Mouse (Mus musculus): ENCODE measurements around the gene Arhgap5.

The Arhgap5 gene

DNA sequence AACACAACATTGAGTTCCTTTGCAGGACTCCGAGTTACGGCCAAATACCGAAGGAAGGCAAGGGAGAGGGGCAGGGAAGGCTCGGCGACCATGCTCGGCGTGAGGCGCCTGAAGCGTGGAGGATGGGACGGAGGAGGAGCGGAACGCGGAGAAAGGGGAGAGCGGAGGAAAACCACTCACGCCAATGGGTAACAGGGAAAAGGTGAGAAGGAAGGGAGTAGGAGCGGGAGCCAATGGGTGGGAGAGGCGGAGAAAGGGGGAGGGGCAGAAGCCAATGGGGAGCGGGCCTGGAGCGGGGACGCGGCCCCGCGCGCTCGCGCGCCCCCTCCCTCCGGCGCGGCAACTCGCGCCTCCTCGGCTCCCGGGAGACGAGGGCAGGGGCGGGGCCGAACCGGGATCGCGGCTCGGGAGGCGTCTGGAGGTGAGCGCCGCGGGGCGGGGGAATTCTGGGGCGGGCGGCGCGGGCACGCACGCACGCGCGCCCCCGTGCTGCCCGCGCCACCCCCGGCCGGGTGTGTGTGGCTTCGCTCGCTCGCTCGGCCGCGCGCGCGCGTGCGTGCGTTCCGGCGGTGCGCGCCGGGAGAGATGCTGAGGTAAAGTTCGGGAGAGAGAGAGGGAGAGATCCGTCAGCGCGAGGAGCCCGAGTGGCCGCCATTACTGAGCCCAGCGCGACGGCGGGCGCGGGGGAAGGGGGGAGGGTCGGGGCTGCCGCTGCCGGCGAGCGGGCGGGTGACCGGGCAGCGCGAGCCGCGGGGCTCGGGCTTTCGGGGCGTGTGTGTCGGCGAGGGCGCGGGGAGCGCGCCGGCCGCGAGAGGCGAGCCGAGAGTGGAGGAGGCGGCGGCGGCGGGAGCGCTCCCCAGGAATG, at the start of gene Arhgap5:
Gene Arhgap5, plus strand, starts transcription at position 517 of the 865 bp plus-strand sequence.
- DNase-seq, result peak; percentile 65 to 70

DNA sequence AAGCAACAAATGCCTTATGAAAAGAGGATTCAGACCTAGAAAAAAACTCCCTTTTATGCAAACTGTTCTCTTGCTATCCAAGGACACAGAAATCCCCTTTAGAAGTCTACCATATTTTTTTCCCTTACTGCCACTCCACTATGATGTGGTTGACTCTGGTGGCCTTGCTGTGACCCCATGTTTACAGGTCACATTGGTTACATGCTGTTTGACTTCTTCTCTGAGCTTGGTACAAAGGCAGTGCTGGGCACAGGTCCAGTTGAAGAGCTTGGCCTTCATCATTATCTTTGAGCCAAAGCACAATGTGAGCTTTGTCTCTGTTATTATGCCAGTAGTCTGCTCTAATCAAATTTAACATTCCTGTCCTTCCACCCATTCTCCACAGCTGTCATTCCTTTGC, 39.2 kb upstream of the Arhgap5 start:
- no peak for DNase-seq

DNA sequence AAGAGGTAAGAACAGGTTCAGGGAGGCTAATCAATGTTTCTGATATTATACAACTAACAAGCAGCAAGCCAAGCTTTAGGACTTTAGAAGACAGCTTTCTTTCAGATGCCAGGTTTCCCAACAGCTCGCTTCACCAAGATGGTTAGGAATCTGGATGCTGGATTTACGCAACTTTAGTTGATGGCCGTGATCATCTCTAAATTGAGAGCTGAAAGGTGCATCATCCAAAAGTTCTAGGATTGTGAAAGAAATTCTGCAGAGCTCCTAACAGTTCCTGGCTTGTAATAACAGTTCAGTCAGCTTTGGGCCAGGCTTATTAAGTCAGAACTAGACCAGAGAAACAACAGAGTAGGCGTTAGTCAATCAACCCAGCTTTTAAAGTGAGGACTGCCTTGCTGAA, 32.2 kb upstream of the Arhgap5 start:
- no peak for DNase-seq

DNA sequence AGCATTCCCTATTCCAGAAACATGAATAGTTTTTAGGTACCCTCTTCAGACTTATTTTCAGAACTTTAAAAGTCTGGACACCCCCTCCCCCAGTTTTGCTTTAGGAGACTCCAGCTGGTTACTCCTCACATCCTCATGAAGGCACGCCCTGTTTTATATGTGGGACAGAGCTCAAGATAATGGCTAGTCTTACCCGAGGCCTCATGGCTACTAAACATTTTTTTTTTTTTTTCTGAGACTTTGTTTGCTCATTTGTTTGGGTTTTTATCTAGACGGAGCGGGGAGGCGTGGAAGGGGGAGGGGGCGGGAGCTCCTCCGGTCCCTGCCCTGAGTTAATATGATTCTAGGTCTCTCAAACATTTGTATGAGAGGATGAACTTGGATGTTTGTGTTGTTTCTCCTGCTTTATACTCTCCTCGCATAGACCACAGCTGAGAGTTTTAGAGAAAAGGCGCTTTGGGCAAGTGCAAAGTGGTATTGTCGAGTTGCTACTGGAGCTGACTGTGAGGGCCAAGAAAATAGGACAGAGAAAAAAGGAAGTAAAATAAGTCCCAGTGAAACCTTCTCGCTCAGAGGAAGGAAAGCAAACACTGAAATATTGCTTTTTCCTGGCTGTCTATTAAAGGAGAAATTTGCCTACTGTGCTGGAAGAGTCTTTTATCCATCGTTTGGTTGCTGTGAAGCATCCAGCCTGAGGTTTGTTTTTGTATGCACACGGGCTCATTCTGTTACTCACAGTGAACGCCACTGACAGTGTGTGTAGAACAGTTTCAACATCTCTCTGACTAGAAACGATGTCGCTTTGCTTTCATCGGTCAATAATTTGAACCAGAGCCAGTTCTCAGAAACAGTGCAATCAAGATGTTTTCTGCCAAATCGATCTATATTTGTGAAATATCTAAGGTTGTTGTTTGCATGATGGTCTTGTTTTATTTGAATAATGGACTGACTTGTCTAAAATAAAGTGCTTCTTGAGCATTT, 29.5 kb upstream of the Arhgap5 start:
- DNase-seq, result no peak

DNA sequence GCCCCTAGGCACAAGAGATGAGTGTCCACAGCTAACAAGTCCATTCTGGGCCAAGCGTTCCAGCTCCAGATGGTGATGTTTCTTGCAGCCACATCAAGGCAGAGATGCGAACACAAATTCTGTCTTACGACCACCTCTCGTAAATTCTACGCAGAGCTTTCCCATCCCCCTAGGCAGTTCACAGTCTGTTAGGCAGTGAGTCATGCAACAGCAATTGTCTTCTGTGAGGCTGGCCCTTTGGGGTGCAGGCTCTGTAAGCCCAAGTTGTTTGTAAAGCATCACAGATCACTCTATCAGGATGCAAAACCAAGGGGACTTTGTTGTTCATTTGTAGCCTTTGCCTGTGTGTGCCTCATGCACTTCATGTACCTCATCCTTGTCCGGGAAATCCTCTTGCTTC, 27.7 kb upstream of the Arhgap5 start:
- DNase-seq, result no peak

DNA sequence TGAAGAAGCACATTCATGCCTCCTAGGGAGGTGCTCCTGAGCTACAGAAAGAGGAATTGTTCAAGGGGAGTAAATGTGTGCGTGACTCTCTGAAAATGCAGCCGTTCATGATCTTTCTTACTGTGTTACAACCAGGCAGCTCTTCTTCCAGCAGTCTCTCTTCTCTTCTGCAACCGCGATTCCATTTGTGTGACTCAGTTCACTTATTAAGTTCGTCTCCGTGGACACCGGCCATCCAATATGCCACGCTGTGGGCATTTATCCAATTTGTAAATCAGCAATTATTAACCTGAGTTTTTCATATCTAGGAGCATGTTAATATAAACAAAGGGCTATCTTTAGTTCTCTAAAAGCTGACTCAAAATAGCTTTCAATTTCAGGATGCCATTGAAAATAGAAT, 25.2 kb upstream of the Arhgap5 start:
- no peak for DNase-seq

DNA sequence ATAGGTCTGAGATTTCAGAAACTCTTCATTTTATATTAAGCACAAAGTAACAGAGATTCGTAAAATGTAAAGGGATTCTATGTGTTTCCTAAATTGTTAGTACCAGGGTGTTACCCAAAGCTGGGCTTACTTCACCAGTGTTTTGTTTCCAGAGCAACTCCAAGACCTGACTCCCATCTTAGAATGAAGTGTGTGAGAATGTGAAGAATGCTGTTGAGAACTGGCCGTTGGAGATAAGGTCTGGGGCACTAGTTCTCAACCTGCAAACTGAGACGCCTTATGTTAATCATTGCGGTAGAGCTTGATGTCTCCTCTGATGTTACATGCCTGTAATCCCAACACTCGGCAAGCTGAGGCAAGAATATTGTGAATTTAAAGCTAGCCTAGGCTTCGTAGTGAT, 24.4 kb upstream of the Arhgap5 start:
- DNase-seq, result no peak

DNA sequence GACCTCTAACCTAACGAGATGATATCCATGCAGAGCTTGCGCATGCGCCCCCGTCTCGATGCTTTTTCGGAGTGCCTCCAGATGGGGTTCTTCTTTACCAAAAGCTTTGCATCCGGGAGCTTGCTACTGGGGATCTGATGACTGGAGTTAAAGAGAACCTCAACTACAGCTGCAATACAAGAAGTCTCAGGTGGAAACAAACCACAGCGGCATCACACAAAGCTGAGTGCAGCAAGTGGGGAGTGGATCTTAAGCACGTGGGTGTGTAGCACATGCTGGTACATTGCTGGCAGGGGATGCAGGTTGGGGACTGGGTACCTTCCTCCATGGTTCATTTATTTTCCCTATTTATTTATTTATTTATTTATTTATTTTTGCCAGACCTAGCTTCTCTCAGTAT, 22.9 kb upstream of the Arhgap5 start:
- DNase-seq, result peak; percentile 43 to 66

DNA sequence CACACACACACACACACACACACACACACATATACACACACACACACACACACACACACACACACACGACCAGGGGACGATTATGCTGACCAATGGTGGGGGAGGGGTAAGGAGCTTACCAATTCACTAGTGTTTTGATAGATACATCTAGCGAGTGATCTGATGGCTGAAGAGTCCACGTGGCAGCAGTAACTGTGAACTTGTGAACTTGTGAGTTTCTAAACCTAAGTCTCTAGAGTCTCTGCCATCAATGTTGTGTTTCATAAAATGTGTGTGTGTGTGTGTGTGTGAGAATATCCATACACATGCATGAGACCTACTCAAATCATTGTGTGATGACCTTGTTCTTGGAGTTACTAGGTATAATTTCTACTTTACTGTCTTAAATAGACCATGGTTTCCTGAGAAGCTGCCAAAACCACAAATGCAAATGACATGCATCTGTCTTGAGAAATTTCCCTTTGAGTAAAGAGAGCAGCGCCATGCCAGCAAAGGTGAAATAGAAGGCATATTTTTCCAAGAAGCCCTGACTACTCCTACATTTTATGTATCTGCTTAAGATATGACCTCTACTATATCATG, 21.7 kb upstream of the Arhgap5 start:
- DNase-seq, result no peak

DNA sequence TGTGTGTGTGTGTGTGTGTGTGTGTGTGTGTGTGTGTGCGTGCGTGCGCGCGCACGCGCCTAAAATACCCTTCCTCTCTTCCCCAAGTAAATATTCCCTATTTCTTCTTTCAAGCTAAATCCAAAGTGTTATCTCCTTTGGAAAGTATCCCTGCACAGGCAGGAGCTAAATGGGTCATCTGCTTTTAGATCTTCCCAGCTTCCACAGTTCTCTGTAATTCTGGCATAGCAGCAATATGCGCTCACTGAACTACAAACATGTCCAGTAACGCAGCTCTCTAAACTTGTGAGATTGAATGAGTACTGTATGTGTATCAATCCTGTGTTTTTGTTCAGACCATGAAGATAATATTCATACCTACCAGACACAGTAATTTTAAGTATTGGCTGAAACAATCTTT, 20.6 kb upstream of the Arhgap5 start:
- no peak for DNase-seq

DNA sequence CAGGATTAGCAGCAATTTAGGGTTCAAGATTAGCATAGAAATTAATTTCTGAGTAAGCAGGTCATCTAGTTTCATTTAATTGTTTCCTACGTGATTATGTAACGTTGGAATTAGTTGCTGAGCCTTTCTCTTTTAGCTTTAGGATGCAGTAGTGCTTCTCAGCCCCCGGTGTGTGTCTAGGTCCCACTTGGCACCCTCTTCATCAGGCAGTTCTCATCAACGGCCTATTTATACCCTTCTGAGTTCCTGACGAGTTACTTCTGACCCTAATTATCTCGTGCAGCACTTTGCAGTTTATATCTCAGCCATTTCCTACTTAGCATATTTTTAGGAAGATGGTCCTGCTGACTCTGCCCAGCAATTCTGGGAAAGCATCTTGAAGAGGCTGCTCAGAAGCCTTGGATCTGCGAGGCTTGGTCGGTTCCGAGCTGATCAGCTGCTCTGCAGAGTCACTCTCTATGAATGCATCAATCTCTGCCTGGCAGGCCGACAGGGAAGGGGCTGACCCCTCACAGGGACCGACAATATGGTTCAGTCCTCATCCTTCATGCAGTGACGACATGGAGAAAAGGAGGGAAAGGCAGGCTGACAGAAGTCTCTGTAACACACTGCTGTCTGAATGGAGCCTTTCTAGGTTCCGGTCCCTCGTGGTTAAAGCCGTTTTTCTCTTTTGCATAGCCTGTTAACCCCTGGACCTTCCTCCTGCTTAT, 15.4 kb upstream of the Arhgap5 start:
- DNase-seq, result no peak

DNA sequence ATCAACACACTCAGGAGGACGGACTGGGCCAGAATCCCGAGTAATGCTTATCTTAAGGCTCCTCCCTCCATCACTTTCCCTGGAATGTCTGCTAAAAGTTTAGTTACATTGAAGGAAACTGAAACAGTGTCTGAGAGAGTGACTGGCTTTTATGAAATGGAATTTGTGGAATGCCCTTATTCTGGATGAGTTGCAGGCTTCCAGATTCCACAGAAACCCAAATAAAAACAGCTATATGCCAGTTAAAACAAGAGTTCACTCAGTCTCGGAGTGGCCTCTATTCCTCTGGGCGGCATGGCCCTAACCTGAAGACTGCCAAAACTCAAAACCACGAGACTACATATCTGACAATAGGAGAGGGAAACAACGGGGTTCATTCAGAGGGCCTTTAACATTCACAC, 10.5 kb upstream of the Arhgap5 start:
- no peak for DNase-seq

DNA sequence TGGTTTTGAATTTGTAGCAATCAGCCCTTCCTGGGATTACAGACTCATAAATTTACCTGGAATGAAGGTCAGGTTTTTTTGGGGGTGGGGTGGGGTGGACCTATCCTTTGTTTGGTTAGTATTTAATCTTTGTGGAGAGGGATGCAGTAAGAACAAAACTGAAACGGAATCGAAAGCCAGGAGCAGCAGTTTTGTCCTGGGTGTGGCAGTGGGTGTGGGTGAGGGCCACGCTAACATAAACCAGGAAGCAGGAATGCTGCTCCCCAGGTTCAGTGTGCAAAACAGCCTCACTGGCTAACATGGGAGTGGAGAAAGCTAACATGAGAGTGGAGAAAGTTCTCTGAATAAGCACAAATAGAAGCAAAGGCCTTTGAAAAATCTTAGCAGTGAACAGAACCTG, 6.6 kb upstream of the Arhgap5 start:
- no peak for DNase-seq

DNA sequence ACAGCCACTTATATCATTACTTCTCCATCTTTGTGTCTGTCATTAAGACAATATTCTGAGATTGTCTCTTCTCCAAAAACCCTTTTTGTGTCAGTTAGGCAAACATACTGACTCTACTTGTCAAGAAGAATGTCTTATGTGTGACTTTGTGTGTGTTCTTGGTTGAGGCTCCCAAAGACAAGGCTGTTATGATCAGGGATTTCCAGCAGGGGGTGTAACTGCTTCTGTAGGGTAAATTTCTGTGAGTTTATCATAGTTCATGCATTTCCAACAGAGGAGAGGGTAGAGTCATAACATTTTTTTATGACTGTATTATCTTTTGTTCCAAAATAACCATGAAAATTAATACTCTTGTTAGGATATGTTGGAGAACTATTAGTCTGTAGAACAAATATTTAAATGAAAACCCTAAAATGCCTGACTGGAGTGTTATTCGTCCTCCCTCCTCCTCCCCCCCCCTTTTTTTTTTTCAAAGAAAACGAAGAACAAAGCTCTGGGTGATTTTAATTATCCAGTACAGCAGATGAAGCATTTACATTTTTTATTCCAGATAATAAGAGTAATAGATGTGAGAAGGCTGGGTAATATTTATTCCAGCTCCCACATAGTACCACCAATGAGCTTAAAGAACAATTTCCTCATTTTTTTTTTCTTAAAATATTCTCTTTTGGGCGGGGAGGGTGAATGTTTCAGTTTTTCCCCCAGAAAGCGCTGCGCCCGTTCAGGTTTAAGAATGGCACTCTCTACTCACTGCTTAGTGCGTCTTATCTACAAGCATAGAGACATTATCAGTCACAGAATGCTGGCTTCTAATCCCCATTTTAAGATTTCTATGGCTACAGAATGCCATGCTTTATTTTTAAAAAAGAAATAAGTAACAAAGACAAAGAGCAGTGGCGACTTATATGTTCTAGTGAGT, 2.6 kb upstream of the Arhgap5 start:
- DNase-seq, result peak in 1 of 2 experiments; percentile 18

DNA sequence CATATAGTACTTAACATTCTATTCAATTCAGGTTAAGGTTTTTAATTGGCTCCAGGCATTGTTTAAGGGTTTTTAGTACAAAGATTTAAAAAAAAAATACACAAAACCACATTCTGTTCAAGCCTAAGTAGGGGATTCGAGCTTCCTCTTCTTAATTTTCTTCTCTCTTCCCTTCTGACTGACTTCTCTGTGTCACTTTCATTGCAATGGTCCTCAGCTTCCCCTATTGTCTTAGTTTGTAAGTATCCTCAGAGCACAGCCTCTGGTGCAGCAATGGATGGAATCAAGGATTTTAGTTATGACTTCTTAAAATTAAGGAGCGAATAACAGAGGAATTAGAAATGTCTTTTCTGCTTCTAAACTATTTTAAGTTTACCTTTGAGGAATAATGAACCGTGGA, 1.6 kb upstream of the Arhgap5 start:
- no peak for DNase-seq

DNA sequence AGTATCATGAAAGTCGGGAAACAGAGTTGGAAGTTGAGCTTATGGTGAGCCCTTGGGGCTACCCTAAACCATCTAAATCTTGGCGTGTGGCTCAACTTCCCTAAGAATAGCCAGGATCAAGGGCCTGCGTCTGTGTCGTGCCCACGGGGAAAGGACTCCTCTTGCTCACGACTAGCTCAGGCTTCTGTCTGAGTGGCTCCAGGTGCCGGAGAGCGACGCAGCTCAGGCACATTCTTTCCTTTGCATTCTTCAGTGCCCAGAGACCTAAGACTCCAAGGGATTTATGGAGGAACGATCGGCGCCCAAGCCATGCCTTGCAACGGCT, 679 bp upstream of the Arhgap5 start:
- no peak for DNase-seq

DNA sequence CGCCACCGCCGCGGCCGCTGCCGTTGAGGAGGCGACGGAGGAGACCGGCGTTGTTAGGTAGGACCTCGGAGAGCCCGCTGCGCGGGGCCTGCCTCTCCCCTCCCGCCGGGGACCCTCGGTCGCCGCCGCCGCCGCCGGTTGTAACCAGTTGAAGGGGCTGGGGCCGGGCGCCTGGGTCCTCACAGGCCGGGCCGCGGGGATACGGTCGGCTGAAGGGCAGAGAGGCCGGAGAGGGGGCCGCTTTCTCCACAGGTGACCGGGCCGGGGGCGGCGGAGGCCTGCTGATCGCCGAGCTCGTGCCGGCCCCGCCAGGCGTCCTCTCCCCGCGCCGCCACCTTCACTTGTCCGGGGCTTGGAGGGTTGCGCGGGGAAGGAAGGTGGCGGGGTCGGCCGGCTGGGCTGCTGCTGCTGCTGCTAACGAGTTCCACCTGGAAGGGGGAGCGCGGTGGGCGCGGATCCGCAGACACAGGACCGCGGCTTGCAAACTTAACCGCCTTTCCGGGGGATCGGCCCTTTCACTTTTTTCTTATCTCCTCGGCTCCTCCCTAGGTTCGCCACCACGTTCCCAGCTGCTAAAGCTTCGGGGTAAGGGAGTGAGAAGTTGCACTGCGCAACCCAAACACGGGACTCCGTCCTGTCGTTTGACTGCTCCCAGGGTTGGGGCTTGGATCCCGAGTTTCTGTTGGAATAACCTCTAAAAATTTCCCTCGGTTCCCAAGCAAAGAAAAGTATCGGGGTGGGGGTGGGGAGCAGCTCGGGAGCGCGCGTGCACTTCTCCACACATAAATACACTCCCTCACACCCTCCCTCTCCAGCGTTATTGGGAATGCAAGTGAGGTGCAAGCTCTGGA, 784 bp downstream of the Arhgap5 start:
- peak; percentile 36 to 37 for DNase-seq

DNA sequence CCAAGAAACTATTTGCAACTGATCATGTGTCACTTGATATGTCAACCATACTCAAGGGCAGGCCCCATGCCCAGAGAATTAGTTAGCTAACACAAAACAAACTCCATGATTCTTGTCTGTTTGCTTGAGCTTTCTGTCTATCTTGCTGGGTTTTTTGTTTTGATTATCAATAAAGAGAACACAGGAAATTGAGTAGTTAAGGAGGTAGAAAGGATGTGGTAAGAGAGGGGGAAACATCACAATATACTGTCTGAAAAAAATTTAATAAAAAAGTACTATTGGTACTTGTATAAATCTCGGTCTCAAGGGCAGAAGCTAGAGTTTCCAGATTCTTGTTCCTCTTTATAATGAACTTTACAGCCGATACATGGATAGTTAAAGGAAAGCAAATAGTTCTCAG, 20.9 kb downstream of the Arhgap5 start:
- DNase-seq, result no peak

DNA sequence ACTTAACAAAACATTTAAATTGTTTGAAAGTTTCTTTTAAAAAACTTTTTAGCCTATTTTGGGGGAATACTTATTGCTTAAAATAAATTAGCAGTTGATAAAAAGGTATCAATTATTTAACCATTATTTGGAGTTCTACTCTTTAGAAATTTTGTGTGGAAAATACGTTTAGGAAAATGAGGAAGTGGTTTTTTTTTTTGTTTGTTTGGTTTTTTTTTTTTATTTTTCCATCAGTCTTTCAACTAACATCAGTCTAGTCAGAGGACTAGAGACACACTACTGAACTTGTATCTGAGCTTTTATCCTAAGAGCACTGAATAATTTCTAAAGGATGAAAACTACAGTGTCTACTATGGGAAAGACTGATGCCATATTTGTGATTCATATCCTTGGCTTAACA, 21.7 kb downstream of the Arhgap5 start:
- no peak for DNase-seq

DNA sequence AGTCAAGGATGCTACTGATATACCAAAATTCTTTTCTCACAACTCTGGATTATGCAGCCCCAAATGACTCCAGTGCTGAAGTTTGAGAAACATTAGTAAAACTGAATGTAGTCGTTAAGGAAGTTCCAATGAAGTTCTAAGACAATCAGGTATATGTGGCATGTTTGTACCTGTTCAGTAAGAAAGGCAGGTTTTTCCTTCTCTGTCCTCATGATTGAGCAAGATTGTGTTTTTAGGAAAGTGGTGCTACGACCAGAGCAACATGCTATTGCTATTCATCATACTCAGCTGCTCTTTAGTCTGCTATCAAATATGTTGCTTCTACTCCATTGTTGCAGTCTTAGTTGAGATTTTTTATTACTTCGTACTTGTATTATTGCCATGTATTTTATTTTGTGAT, 26.0 kb downstream of the Arhgap5 start:
- DNase-seq, result no peak

DNA sequence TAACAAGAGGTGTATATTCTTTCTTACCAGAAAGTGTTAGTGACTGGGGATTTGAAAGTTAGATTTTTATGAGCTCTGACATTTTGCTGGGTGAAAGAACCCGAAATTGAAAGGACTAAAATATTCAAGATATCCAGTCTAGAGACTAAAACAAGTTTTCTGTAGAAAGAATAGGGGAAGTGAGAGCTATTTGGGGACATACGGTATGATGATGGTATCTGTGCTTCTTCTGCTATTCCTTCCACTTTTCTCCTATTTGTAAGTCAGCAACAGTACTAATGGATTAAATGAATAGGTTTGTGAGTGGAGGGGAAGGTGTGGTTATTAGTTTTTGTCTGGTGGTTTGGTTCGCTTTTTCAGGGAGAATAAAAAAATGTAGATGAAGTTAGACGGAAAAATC, 37.5 kb downstream of the Arhgap5 start:
- DNase-seq, result no peak
